Mouse (Mus musculus) induced T-regulatory cell, adult 2 months (primary cell): ENCODE data around the gene Fancf.

Source experiments
- DNase-seq: peaks from one replicate; pipeline ENCODE4 v3.0.0-alpha.2; 2012; ENCODE audit warnings: low read depth

Gene Fancf

DNA sequence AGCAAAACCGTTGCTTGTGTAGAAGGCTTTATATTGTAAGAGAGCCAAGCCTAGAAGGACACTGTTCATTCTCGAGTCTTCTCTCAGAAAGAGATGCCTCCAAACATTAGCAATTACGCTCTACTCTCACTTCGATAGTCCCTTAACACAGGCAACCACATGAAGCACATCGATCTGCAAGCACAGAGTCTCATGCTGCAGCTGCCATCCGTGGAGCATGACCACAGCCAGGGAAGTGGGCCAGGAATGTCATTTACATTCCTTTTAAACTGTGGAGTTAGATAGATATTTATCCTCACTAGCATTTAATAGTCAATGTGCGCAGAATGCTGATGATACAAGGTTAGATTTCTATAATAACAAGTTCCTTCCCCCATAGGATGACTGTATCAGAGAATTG lies 21.6 kb downstream of the Fancf start:
- no peak for DNase-seq

DNA sequence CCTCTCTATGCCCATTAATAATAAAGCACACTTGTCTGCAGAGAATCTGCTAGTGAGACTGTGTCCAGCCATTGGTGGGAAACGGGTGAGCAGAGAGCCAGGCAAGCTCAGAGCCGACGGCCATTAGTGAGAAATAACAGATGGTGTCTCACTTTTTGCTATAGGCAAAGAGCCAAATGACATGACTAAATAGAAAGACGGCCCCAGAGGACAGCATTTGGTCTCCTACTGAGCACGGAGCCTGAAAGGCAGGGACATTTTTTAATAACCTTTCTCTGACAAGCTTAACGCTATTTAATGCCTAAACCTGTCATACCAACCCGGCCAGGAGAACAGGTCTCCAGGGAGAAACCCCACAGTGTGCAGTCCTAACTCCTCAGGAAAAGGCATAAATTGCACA lies 30.1 kb downstream of the Fancf start:
- DNase-seq: no peak

DNA sequence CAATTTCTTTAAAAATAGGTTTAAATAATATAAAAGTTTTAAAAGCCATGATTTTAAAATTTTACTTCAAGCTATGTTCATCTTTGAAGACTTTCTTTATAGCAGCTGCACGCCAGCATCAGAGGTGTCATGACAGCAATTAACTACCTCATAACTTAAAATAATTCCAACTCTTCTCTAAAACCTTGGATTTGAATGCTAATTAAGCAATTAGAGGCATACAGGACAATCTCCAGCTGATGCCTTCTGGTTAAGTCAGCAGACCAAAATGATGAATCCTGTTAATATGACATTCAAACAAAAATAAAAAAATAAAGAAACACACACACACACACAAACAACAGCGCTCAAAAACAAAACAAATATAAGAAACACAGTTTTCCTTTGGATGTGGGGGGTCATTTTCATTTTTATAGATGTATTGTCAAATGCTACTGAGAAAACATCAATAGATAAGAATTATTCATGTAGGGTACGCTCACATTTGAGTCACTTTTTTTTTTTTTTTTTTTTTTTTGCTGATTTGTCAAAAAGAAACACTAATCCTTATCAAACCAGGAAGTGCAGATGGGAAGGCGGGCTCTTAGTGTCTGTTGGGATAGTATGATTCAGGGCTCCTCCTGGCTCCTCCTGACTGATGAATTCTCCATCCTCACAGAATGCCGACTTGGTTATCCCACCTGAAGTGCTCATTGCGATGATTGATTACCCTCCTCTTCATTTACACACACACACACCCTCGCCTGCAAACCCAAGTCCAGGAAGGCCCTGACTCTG lies 38.3 kb downstream of the Fancf start:
- DNase-seq: no peak

DNA sequence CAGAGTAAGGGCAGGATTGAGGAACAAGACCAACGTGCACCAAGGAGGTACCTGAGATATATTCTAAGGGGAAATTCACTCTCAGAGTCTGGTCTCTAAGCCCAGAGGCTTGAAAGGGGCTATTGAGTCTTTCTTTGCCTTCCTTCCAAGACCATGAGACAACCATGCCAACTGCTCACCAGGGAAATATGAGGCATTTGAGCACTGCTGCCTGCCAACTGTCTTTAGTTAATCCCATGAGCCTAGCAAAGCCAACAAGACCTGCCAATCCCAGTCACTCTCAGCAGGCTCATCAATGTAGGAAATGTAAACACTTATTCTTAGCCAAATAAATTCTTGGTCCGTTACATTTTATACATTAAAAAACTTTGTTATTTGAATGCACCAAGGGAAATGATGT lies 40.6 kb downstream of the Fancf start:
- DNase-seq: no peak

DNA sequence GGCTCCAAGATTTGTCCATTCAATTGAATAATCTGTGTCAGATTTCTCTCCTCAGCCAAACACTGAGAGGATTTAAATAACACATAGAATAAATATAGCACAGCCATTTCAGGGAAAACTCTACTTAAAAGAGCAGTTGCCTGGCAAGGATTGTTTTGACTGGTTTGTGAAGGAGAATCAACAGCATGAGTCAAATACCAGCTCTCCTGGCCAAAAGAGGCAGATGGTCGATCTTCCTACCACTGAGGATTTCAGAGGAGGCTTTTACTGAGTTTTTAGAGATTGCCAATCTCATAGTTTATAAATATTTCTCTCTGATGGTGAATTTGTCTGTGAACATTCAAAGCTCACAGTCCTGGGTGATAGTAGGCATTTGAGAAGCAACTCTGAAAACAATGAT lies 42.2 kb downstream of the Fancf start:
- DNase-seq: no peak

DNA sequence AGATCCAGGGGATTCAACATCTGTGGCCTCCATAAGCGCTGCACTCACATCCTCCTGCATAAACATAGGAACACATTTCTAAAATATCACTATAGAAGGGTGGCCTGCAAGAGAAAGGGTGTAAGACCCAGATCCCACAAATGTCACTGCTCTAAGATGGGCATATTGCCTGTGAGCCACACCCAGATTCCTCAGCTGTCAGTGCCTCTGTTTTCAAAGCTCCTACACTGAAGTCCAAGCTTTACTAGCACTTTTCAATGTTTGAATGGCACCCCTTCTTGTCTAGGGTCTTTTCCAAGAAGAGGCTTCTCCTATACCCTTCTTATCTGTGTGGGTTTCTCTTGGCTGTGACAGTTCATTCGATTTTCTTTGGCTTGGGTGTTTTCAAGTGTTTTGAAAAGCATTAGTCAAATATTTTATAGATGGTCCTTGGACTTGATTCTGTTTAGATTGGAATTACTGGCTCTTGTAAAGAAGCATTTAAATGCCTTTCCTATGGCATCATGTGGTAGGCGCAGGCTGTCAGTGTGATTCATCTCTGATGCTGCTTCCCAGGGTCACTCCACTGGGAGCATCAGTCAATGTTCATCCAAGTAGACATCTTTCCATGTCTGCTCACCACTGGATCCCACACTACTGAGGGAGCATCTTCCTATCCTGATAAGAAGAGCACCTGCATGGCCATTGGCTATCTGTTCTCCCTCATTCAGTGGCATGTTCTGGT lies 43.7 kb downstream of the Fancf start:
- DNase-seq: no peak

DNA sequence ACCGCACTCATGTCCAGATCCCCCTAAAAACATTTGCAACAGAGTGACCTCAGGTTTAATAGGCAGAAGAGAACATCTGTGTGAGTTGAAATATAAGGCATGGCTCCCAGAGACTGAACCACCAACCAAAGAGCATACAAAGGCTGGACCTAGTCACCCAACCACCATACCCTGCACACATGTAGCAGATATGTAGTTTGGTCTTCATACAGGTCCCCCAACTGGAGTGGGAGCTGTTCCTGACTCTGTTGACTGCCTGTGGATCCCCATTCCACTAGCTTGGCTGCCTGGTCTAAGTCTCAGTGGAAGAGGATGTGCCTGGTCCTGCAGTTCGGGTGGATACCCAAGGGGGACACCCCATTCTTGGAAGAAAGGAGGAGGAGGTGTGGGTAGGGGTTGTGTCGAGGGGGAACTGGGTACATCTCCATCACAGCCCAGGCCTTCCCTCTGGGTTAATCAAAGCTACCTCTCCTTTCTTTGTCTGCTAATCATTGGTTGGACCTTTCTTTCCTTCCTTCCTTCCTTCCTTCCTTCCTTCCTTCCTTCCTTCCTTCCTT lies 45.7 kb downstream of the Fancf start:
- DNase-seq: no peak

DNA sequence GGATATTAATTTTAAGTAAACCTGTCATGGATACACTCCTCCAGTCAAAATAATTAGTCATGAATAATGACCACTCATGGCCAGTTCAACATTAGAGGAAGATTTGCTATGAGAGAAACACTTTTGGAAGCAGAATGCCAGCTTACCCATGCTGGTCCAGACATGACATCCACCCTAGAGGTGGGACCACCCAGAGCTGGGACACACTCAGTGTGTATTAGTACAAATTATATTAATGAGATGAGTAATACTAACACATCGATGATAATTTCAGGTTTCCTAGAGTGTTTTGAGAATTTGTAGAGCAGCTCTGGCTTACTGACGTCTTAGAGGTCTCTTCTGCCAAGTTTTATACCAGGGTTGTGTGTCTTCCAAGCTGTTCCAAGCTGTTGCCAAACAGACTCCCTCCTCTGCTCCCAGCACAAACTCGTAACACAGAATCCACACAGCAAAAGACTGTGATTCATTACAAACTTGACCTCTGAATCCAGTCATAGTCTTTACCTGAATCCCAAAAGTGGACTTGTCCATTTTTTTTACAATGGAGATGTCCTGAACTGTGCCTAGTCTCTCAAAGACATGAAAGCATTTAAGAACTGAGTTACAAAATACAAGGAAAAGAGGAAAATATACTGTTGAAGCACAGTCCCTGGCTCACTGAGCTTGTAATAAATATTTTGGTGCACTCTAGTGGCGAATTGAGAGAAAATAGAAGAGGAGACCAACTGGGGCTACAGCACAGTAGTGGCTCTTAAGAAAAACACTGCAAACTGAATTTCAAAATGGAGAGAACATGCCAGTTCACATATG lies 46.4 kb downstream of the Fancf start:
- peak; percentile 3 for DNase-seq
